Mouse (Mus musculus) adrenal gland, adult 8-10 months (tissue): ENCODE results near the gene Sim2. TPM values are rescaled to one million over a fixed set of nuclear protein-coding genes. Genes with fewer than 3 reads are reported as not detected.

ENCODE experiments used
- DNase-seq: peaks from one replicate; pipeline ENCODE4 v3.0.0; 2022
- total RNA-seq, 4 experiments: library from RNA; stranded (reverse); gene quantifications; 2 replicates each; pipeline ENCODE4 v1.2.4; 2022

Gene Sim2
- not detected for total RNA-seq

DNA sequence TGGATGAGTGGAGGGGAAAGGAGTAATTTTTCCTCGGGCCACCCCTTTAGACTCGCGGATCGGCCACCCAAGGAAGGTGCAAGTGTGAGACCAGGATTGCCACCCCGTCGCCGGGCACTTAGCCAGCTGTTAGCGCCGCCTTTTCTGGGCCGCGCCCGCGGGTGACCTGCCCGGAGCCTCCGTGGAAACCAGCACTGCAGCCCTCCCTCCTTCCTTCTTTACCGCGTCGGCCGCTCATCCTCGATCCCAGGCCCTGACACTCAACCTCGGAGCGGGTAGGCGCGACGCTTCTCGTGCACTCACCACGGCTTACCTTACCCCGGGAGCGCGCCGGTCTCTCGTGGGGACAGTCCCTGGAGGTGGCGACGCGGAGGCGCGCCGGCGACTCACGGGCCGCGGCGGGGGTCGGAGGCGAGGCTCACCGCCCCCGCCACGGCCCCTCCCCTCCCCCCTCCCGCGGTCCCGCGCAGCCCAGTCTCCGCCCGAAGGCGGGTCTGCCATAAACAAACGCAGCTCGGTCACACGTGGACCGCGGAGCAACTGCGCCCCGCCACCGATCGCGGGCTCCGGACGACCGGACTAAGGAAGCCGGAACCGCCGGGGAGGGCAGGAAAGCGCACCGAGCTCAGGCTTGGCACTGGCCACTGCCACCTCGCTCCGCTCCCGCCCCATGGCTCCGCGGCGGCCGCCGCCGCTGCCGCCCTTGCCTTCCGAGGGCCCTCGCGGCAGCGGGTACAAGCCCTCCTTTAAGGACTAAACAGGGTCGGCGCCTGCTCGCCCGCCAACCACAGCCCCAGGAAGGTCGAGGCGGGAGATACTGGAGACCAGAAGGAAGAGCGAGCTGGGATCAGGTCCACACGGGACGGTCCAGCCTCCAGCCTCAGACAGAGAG, at the start of gene Sim2:
Sim2 (plus strand) TSS at position 221 of the 892 bp plus-strand sequence.
- no peak for DNase-seq

DNA sequence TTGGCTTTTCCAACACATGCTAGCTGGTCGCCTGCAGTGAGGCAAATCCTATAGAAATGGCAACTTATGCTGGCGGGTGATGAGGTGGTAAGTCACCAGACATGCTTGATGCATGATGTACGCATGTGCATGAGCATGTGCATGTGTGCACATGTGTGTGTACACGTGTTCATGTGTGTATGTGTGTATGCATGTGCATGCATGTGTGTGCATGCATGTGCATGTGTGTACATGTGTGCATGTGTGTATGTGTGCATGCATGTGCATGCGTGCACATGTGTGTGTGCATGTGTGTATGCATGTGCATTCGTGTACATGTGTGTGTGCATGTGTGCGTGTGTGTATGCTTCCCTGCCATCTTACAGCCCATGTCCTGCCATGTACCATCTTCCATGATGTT, 47.5 kb upstream of the Sim2 start:
- no peak for DNase-seq

DNA sequence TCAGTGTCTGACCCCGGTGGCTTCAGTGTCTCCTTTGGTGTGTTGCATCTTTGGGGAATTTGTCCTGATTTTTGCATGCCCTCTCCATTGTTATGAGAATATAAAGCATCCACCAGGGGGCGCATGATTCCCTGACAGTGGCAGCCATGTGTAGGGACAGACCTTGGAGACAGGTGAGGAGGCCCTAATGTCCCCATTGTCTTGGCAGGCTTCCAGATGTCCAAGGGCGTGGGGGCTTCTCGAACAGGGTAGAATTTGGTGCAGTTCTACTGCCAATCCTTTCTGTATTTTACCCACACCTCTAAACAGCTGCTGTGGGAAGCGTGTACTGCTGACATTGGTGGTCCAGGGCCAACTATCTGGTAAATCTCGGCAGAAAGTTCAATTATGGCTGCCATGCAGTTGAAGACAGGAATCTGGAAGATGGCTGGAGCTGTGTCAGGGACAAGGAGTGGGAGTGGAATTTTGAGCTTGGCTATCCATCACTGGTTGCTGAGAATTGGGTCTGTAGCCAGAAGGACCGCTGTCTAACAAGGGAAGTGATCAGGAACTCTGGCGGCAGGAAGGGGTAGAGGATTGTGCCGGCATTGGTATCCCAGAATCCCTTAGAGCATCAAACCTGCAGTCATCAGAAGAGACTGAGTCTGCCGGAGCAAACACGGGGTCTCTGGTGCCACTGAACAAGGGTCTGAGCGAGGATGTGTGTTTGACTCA, 46.3 kb upstream of the Sim2 start:
- DNase-seq, result peak; percentile 14

DNA sequence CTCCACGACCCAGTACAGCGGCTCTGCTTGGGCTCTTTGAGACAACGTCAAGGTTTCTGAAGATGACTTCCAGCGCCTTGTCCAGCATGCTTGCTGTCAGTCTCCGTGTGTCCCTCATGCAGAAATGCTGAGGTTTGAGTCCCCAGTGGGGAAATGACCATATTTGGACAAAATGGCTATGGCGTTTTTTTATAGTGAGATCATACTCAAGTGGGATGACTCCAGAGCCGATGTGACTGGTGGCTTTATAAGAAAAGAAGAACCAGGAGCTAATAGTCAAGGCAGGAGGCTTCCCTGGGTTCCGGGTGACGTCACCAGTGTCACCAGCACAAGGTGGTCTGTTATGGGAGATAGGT, 45.8 kb upstream of the Sim2 start:
- DNase-seq, result no peak

DNA sequence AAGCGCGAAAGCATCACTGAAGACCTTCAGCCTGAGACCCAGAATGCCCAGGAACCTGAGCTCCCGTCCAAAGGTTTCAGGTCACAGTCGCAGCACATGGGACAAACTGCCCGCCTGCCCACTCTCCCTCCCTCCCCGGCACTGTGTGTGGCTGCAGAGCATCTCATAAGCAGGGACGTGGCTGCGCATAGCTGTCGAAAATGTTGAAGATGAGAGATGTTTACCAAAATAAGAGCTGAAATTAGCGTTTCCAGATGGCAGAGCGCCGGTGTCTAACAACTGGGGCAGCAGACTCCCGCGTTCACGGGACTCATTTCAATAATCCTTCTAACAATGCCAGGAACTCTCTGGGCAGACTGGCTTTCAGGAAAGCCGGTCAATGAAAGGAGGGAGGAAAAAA, 44.2 kb upstream of the Sim2 start:
- no peak for DNase-seq

DNA sequence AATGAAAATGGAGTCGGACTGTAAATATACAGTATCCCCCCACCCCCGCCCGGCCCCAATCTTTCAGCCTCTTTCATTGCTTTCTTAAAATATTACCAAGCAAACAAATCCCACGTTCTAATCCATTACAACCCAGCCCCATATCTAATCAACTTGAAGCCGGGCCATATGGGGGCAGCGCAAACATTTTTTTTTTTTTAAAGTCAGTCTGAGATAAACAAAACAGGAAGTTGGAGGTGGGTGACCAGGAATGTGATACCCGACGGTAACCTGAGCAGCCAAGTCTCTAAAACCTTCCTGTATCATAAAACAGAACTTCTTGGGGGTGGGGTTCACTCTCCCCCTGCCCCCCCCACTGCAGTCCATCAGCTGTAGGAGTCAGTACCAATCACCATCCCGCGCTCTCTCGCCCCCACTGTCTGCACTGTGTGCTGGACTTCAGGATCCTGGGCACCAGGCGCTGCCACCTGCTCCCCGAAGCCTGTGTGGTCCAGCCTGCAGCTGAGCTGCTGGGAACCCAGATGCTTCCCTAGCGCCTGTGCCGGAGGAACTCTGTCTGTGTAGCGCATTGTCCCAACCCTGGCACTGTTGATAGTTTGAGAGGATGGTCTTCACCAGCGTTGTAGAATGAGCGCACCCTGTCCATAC, 43.5 kb upstream of the Sim2 start:
- DNase-seq, result no peak

DNA sequence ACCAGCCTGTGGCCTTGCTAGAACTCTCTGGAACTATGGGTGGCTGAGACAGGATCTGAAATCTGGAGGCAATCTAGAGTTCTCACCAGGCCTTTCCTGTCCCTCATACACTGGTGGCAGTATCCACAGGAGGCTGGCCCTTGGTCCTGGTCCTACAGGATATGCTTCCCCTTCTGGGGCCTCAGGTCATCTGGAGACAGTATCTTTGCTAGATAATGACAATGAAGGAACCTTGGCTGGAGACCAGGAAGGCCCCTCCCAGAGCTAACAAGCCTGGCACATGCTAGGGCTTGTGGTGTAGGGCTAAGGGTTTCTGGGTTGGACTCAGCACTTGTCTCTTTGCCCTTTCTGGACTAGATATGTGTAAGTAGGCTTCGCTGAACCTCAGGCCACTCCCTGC, 40.9 kb upstream of the Sim2 start:
- DNase-seq, result no peak

DNA sequence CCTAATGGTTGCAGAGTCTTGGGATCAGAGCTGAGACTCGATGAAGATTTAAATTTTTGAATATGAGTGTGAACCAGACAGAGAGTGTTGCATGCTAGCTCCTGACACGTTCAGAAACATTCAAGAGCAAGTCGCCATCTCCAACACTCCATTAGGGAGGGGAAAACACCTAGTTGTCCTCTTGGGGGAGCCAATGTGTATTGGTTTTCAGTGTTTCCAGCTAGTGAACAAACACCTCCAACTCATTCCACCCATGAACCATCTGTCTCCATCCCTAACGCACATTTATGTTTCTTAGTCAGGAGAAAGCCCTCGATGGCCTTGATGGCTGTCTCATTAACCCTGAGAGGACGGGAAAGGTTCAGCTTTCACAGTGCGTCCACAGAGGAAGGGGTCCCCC, 39.7 kb upstream of the Sim2 start:
- DNase-seq, result no peak

DNA sequence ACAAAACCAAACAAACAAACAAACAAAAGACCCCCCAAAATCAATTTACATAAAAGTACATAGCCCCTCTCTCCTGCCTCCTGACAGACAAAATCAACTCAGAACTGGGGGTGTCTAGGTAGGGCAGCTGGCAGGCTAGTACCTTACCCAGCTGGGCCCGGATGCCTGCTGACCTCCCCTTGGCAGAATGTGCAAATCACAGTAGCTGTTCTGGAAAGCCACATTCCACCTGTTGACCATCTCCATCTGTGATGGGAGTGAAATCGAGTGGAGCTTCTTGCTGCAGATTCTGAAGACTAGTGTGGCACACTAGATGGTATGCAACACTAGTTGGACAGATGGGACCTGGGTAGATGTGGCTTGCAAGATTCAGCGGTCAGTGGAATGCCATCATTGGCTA, 34.4 kb upstream of the Sim2 start:
- DNase-seq, result no peak

DNA sequence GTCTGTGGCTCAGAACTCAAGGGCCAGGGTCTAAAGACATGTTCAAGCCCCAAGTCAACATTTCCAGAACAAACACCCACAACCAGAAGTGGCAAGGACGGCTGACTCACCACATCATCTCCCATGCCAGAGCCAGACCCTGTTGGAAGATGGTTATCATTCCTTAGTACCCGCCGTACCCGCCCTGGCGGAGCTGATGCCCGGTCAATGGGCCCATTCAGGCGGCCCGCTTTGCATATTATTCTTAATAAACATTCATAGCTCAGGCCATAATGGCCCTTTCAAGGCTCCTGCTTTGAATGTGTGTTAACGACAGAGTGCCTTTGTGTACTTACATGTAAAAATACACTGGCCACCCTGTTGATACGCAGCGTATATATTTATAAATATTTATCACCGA, 29.6 kb upstream of the Sim2 start:
- DNase-seq, result no peak

DNA sequence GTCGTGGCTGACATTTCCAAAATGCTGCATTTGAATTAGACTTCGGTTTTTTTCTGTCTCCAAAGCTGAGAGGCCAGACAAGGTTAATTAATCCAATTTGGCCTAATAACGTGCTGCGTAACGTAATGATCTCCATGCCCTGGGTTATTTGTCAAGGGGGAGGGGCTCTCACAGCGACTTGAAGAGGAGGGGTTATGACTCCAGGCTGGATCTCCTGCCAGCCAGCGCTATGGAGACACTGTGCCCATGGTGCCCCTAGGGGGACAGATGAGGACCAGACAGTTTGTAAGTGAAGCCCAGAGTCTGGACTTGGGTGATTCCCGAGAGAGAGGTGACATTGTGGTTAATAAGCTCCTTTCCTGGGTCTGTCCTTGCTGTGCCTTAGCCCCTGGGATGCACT, 29.2 kb upstream of the Sim2 start:
- DNase-seq, result no peak

DNA sequence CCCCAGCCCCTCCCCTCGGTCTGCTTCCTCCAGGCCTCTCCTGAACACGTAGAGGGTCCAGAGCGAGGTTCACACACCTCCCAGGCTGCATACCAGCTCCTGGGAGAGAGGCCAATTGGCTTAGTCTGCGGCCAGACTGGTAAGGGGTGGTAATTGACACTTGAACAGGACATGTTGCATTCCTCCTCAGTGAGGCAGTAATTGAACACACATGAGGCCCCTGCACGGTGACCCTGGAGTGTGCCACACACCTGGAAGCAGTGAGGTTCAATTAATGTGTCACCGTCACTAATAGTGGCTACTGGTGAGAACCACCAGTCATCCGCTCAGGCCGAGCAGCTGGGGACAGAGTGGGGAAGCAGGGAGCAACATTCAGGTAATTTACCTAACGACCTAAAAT, 24.9 kb upstream of the Sim2 start:
- no peak for DNase-seq

DNA sequence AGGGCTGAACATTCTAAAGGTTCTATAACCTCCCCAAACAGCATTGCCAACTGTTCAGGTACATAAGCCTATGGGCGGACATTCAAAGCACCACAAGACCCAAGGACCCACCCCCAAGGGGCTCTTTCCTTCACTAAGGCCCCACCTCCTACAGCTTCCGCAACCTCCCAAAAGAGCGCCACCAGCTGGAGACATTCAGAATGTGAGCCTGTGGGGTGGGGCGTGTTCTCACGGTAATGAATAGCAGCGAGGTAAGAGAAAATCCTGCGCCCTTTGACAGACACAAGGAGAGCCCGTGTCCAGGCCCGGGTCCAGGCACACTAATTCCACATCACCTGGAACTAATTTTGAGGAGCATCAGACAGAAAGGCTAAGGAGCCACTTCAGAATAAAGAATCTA, 20.5 kb upstream of the Sim2 start:
- DNase-seq, result no peak

DNA sequence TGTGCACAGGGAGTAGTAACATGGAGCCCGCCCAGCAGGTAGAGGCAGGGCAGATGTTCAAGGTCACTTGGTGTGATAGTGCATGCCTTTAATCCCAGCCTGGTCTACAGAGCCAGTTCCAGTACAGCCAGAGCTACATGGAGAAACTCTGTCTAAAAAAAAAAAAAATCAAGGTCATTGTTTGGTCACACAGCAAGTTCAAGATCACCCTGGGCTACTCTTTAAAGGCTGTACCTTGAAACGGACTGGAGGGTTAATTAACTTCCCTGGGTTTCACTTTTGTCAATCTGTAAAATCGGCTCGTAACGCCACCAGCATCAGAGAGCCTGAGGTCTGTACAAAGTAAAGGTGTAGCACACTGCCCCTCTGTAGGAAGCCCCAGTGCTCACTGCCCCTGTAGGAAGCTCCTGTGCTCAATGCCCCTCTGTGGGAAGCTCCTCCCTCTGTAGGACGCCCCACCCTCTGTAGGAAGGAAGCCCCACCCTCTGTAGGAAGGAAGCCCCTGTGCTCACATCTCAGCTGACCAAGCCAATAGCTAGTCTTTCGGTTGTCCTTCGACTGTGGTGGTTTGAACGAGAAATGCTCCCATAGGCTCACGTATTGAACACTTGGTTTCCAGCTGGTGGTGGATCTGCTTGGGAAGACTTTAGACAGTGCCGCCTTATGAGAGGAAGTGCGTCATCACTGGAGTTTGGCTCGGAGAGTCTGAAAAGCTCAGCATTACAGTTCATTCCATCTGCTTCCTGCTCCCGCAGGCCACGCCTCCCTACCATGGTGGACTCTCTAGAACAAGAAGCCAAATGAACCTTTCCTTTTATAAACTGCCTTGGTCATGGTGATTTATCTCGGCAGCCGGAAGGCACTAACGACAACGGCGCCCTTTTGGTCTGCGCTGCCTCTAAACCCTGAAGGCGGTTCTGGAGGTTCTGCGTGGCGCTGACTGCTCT, 18.7 kb upstream of the Sim2 start:
- no peak for DNase-seq

DNA sequence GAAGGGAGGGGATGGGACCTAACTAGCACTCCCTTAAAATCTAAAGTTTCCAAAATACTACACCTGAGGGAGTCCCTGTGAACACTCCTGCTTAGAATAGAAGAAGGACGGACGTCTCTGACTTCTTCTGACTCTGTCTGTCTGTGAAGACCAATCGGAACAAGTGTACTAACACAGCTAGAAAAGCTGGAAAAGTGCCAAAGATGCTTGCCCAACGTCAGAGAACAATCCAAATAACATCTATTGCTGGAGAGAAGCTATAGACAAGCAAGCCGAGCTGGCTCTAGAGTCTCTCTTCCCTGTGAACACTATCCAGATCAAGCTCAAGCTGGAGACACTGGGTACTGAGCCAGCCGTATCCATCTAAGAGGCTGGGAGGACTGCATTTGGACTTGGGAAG, 18.0 kb upstream of the Sim2 start:
- no peak for DNase-seq

DNA sequence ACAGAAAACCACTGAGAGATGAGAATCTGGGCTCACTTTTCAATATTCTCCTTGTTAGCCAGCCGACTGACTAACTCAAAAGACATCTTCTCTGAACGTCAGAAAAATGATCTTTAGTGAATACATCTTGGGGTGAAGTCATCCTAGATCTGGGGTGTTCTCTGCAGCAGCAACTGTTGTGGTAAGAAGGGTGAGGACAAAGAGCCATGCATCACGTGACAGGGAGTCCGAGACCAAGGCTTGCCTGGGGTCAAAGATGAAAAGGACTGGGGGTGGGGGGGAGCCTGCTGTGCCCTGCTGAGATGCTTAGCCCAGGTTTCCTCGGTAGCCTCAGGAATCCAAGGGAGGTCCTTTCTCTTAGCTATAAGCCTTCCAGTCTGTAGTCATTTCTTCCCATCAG, 17.5 kb upstream of the Sim2 start:
- no peak for DNase-seq

DNA sequence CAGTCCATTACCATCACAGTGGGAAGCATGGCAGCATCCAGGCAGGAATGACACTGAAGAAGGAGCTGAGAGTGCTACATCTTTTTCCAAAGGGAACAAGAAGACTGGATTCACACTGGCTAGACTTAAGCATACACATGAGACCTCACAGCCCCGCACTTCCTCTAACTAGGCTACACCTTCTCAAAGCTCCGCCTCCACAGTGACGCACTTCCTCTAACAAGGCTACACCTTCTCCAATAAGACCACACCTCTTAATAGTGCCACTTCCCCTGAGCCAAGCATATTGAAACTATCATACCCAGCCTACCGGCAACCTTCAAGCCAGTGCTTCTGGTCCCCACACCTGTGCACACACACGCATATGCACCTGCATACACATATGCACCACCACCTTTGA, 15.7 kb upstream of the Sim2 start:
- no peak for DNase-seq

DNA sequence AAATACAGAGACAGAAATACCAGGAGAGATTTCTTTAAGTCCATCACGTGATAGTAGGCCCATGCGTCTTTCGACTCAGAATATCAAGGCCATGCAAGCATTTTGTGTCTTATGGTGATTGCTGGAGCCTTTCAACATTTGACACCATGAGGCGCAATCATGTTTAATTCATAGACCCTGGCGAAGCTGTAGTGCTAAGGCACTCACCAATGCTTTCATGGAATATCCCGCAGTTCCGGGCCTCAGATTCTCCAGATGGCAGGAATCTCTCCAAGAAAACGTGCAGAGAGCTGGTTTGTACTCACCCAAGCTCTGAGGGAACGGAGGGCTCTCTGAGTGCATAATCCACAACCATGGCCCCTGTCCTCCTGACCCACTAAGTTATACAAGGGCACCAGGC, 13.8 kb upstream of the Sim2 start:
- DNase-seq, result no peak

DNA sequence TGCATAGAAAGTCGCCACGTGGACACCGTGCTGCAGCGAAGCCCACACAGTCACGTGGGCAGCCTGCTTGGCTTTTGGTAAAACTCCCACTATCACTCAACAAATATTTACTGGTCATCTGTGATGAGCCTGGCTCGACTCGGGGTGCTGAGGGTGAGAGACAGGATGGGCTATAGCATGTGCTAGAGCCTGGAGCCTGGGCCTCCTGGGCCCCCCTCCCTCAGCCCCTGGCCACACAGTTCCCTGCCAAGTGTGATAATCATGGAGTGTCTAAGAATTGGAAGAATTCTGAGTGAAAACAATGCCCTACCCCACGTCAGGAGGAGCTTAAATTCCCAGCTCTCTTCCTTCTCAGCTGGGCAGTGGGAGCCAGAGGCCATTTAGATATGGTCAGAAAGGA, 13.3 kb upstream of the Sim2 start:
- DNase-seq, result no peak

DNA sequence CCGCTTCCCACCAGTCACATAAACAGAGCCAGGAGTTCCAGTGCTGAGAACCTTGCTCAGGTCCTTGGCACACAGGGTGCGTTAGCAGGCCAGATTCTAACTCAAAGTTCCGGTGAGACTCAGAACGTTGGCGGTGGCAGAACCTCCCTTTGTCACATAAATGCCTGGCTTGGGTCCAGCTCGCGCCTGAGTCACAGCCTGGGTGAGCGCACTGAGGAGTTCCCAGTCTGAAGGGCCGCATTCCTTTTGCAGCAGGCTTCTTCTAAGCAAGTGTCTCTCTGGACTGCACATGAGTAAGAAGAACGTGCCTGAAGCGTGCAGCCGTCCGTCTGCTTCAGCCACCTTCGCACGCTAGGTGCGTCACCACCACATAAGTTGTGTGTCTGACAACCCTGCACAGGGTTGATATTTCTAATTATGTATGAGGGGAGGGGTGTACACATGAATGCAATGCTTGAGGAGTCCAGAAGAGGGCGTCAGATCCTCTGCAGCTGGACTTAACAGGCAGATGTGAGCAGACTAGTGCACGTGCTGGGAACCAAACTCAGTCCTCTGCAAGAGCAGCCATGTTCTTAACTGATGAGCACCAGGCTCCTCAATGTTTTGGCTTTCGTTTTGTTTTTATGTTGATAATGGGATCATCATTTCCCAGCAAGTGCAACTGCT, 9.2 kb upstream of the Sim2 start:
- DNase-seq, result peak; percentile 74

DNA sequence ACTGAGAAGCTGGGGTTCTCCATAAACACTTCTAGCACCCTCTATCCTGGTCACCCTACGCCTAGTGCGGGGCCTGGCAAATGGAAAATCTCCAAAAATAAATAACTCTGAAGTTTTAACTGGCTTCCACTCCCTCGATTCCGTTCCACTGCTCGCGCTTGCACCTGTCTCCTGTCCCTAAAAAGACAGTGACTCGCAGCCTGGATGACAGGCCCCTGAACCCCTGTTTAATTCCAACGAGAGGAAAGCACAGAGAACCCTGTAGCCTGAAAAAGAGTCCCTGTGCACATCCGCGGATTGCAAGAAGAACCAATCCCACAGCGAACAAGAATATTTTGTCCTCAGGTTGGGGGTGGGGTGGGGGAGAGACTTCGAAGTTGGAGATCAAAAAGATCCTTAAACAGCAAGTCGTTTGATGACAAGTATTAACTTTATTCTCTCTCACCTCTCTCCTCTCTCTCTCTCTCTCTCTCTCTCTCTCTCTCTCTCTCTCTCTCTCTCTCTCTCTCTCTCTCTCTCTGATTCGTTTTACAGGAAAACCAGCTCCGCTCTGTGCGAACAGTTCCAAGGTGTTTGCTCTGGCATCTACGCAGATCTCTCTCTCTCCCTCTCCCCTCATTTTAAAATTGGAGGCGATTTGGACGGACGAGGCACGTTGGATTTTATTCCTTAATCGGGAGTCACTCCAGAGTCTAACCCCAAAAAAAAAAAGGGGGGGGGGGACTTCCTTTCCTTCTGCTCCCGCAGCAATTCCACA, 6.2 kb upstream of the Sim2 start:
- DNase-seq, result no peak
